Mouse (Mus musculus): ENCODE measurements around the gene Aspscr1. TPM values are rescaled to one million over a fixed set of nuclear protein-coding genes. Genes with fewer than 3 reads are reported as not detected.

Gene Aspscr1
- polyA plus RNA-seq, 1 experiment from 2014 or later, result 130 TPM

- no peaks in the 10 kb centered on the region for H3K36me3 ChIP-seq (ENCODE audit: insufficient read depth)
- no peaks in the 10 kb centered on the region for H3K4me1 ChIP-seq (ENCODE audit: insufficient read depth)
- TF ChIP-seq CTCF (IDR thresholded peaks at IDR 0.05; ENCODE audit: low read depth), result no peak
- H3K4me3 ChIP-seq (ENCODE audit: low read depth, low read length), result no peak overlapping the region
- ATAC-seq (ENCODE audit: insufficient read depth), result no peak
- no peaks in the 10 kb centered on the region for H3K27me3 ChIP-seq (ENCODE audit: insufficient read depth, low read length)
- no peak overlapping the region for H3K9ac ChIP-seq
- peak; percentile 65 for DNase-seq
- H3K27ac ChIP-seq (ENCODE audit: low read depth), result no peak overlapping the region
- no peaks in the 10 kb centered on the region for H3K9me3 ChIP-seq (ENCODE audit: low read depth, low read length)
- no peak overlapping the region for H3K4me2 ChIP-seq
- WGBS, result 53% methylated on average over 6 of the region's 6 CpGs
Measured at GRCm38 (mm10) chr11:120733521-120733920, 60.7 kb downstream of the Aspscr1 start.

GRCm38 (mm10) chr11:120736424-120736823 lies 63.7 kb downstream of the Aspscr1 start:
- no peaks in the 10 kb centered on the region for H3K9me3 ChIP-seq (ENCODE audit: low read depth, low read length)
- DNase-seq, result no peak
- no peak overlapping the region for H3K27ac ChIP-seq (ENCODE audit: low read depth)
- TF ChIP-seq CTCF (IDR thresholded peaks at IDR 0.05; ENCODE audit: low read depth), result no peak
- H3K27me3 ChIP-seq (ENCODE audit: insufficient read depth, low read length), result no peaks in the 10 kb centered on the region
- no peak overlapping the region for H3K4me2 ChIP-seq
- ATAC-seq (ENCODE audit: insufficient read depth), result no peak
- no peak overlapping the region for H3K4me3 ChIP-seq (ENCODE audit: low read depth, low read length)
- WGBS, result 62% methylated on average over 6 of the region's 6 CpGs
- no peaks in the 10 kb centered on the region for H3K4me1 ChIP-seq (ENCODE audit: insufficient read depth)
- no peaks in the 10 kb centered on the region for H3K36me3 ChIP-seq (ENCODE audit: insufficient read depth)
- no peak overlapping the region for H3K9ac ChIP-seq

- no peak for TF ChIP-seq CTCF (IDR thresholded peaks at IDR 0.05; ENCODE audit: low read depth)
- ATAC-seq (ENCODE audit: insufficient read depth) (no peak), DNase-seq (no peak)
- H3K9ac ChIP-seq, result no peak overlapping the region
- no peak overlapping the region for H3K27ac ChIP-seq (ENCODE audit: low read depth)
- no peaks in the 10 kb centered on the region for H3K27me3 ChIP-seq (ENCODE audit: insufficient read depth, low read length)
- H3K4me1 ChIP-seq (ENCODE audit: insufficient read depth), result no peaks in the 10 kb centered on the region
- no peaks in the 10 kb centered on the region for H3K9me3 ChIP-seq (ENCODE audit: low read depth, low read length)
- H3K4me2 ChIP-seq, result no peak overlapping the region
- no peak overlapping the region for H3K4me3 ChIP-seq (ENCODE audit: low read depth, low read length)
- WGBS, result 83% methylated on average over 5 of the region's 5 CpGs
- no peaks in the 10 kb centered on the region for H3K36me3 ChIP-seq (ENCODE audit: insufficient read depth)
Measured at GRCm38 (mm10) chr11:120740981-120741380, 68.2 kb downstream of the Aspscr1 start.

GRCm38 (mm10) chr11:120744121-120744701 lies 71.4 kb downstream of the Aspscr1 start:
- peak overlapping the region; percentile 80 for H3K27ac ChIP-seq (ENCODE audit: low read depth)
- H3K9ac ChIP-seq, result no peak overlapping the region
- ATAC-seq (ENCODE audit: insufficient read depth) (peak; percentile 84), DNase-seq (peak; percentile 72)
- no peaks in the 10 kb centered on the region for H3K9me3 ChIP-seq (ENCODE audit: low read depth, low read length)
- H3K36me3 ChIP-seq (ENCODE audit: insufficient read depth), result no peaks in the 10 kb centered on the region
- TF ChIP-seq CTCF (IDR thresholded peaks at IDR 0.05; ENCODE audit: low read depth), result no peak
- H3K4me1 ChIP-seq (ENCODE audit: insufficient read depth), result no peaks in the 10 kb centered on the region
- no peak overlapping the region for H3K4me3 ChIP-seq (ENCODE audit: low read depth, low read length)
- H3K4me2 ChIP-seq, result no peak overlapping the region
- WGBS, result 56% methylated on average over 7 of the region's 7 CpGs
- H3K27me3 ChIP-seq (ENCODE audit: insufficient read depth, low read length), result no peaks in the 10 kb centered on the region

GRCm38 (mm10) chr11:120747974-120748373 lies 75.2 kb downstream of the Aspscr1 start:
- ATAC-seq (ENCODE audit: insufficient read depth) (no peak), DNase-seq (no peak)
- H3K9ac ChIP-seq, result no peak overlapping the region
- H3K4me1 ChIP-seq (ENCODE audit: insufficient read depth), result no peaks in the 10 kb centered on the region
- H3K27ac ChIP-seq (ENCODE audit: low read depth), result no peak overlapping the region
- H3K4me2 ChIP-seq, result no peak overlapping the region
- no peak for TF ChIP-seq CTCF (IDR thresholded peaks at IDR 0.05; ENCODE audit: low read depth)
- H3K27me3 ChIP-seq (ENCODE audit: insufficient read depth, low read length), result no peaks in the 10 kb centered on the region
- H3K9me3 ChIP-seq (ENCODE audit: low read depth, low read length), result no peaks in the 10 kb centered on the region
- H3K4me3 ChIP-seq (ENCODE audit: low read depth, low read length), result no peak overlapping the region
- no peaks in the 10 kb centered on the region for H3K36me3 ChIP-seq (ENCODE audit: insufficient read depth)
- 72% methylated on average over 4 of the region's 4 CpGs for WGBS

GRCm38 (mm10) chr11:120749430-120749829 lies 76.7 kb downstream of the Aspscr1 start:
- no peak overlapping the region for H3K27ac ChIP-seq (ENCODE audit: low read depth)
- no peaks in the 10 kb centered on the region for H3K4me1 ChIP-seq (ENCODE audit: insufficient read depth)
- H3K9me3 ChIP-seq (ENCODE audit: low read depth, low read length), result no peaks in the 10 kb centered on the region
- DNase-seq (peak; percentile 52), ATAC-seq (ENCODE audit: insufficient read depth) (no peak)
- no peaks in the 10 kb centered on the region for H3K36me3 ChIP-seq (ENCODE audit: insufficient read depth)
- TF ChIP-seq CTCF (IDR thresholded peaks at IDR 0.05; ENCODE audit: low read depth), result peak; percentile 54
- no peak overlapping the region for H3K4me2 ChIP-seq
- H3K9ac ChIP-seq, result no peak overlapping the region
- 59% methylated on average over 8 of the region's 8 CpGs for WGBS
- H3K27me3 ChIP-seq (ENCODE audit: insufficient read depth, low read length), result no peaks in the 10 kb centered on the region
- H3K4me3 ChIP-seq (ENCODE audit: low read depth, low read length), result no peak overlapping the region

GRCm38 (mm10) chr11:120751606-120752005 lies 78.8 kb downstream of the Aspscr1 start:
- Histone ChIP-seq H3K4me1 (ENCODE audit: insufficient read depth) (no peaks in the 10 kb centered on the region), H3K9me3 (ENCODE audit: low read depth, low read length) (no peaks in the 10 kb centered on the region), H3K4me2 (no peak overlapping the region), H3K27ac (ENCODE audit: low read depth) (no peak overlapping the region), H3K9ac (no peak overlapping the region), H3K27me3 (ENCODE audit: insufficient read depth, low read length) (no peaks in the 10 kb centered on the region), H3K36me3 (ENCODE audit: insufficient read depth) (no peaks in the 10 kb centered on the region), H3K4me3 (ENCODE audit: low read depth, low read length) (no peak overlapping the region)
- TF ChIP-seq CTCF (IDR thresholded peaks at IDR 0.05; ENCODE audit: low read depth), result no peak
- WGBS, result 43% methylated on average over 4 of the region's 4 CpGs
- no peak for DNase-seq
- no peak for ATAC-seq (ENCODE audit: insufficient read depth)

Small RNAs within 50 kb of the gene (microRNA-seq; reads per million reads assigned to microRNA genes)
- gene Mir6936 (ENCODE audit: borderline number of aligned reads), result 1.2 reads per million

Other genes starting within 250 kb of the Aspscr1 start
- gene Nploc4, start 235.3 kb upstream of the Aspscr1 start, polyA plus RNA-seq (2014; fragmentation: Nextera tagmentation; extraction: Ambion mirVana), result 42.1 and 51.4 TPM in 2 replicates
- not detected in 2 replicates for gene Tspan10, start 230.3 kb upstream of the Aspscr1 start, polyA plus RNA-seq (2014; fragmentation: Nextera tagmentation; extraction: Ambion mirVana)
- gene Pde6g, start 219.5 kb upstream of the Aspscr1 start, polyA plus RNA-seq (2014; fragmentation: Nextera tagmentation; extraction: Ambion mirVana), result 0.18 TPM in 1 of 2 replicates, not detected in the other
- 10.9 and 11.2 TPM in 2 replicates for gene Oxld1, start 214.9 kb upstream of the Aspscr1 start, polyA plus RNA-seq (2014; fragmentation: Nextera tagmentation; extraction: Ambion mirVana)
- 32.2 and 34.6 TPM in 2 replicates for gene Ccdc137, start 214.9 kb upstream of the Aspscr1 start, polyA plus RNA-seq (2014; fragmentation: Nextera tagmentation; extraction: Ambion mirVana)
- 42.9 and 44.4 TPM in 2 replicates for gene Arl16, start 205.4 kb upstream of the Aspscr1 start, polyA plus RNA-seq (2014; fragmentation: Nextera tagmentation; extraction: Ambion mirVana)
- 150 and 162 TPM in 2 replicates for gene Mrpl12, start 188.4 kb upstream of the Aspscr1 start, polyA plus RNA-seq (2014; fragmentation: Nextera tagmentation; extraction: Ambion mirVana)
- gene Slc25a10, start 181.1 kb upstream of the Aspscr1 start, polyA plus RNA-seq (2014; fragmentation: Nextera tagmentation; extraction: Ambion mirVana), result 68.9 and 71.3 TPM in 2 replicates
- gene Gcgr, start 142.3 kb upstream of the Aspscr1 start, polyA plus RNA-seq (2014; fragmentation: Nextera tagmentation; extraction: Ambion mirVana), result 0.59 and 1.4 TPM in 2 replicates
- gene Mcrip1, start 123.2 kb upstream of the Aspscr1 start, polyA plus RNA-seq (2014; fragmentation: Nextera tagmentation; extraction: Ambion mirVana), result 226 and 229 TPM in 2 replicates
- gene Ppp1r27, start 121.8 kb upstream of the Aspscr1 start, polyA plus RNA-seq (2014; fragmentation: Nextera tagmentation; extraction: Ambion mirVana), result not detected in 2 replicates
- gene P4hb, start 99.7 kb upstream of the Aspscr1 start, polyA plus RNA-seq (2014; fragmentation: Nextera tagmentation; extraction: Ambion mirVana), result 872 and 897 TPM in 2 replicates
- 717 and 734 TPM in 2 replicates for gene Arhgdia, start 91.3 kb upstream of the Aspscr1 start, polyA plus RNA-seq (2014; fragmentation: Nextera tagmentation; extraction: Ambion mirVana)
- gene Alyref, start 74.6 kb upstream of the Aspscr1 start, polyA plus RNA-seq (2014; fragmentation: Nextera tagmentation; extraction: Ambion mirVana), result 617 and 627 TPM in 2 replicates
- gene Anapc11, start 74.6 kb upstream of the Aspscr1 start, polyA plus RNA-seq (2014; fragmentation: Nextera tagmentation; extraction: Ambion mirVana), result 229 and 237 TPM in 2 replicates
- gene Npb, start 64.5 kb upstream of the Aspscr1 start, polyA plus RNA-seq (2014; fragmentation: Nextera tagmentation; extraction: Ambion mirVana), result 0.89 and 1.3 TPM in 2 replicates
- 95.3 and 99.5 TPM in 2 replicates for gene Pcyt2, start 55.0 kb upstream of the Aspscr1 start, polyA plus RNA-seq (2014; fragmentation: Nextera tagmentation; extraction: Ambion mirVana)
- 26.1 and 33.1 TPM in 2 replicates for gene Sirt7, start 47.7 kb upstream of the Aspscr1 start, polyA plus RNA-seq (2014; fragmentation: Nextera tagmentation; extraction: Ambion mirVana)
- gene Mafg, start 39.4 kb upstream of the Aspscr1 start, polyA plus RNA-seq (2014; fragmentation: Nextera tagmentation; extraction: Ambion mirVana), result 25.3 and 28.6 TPM in 2 replicates
- gene Pycr1, start 29.2 kb upstream of the Aspscr1 start, polyA plus RNA-seq (2014; fragmentation: Nextera tagmentation; extraction: Ambion mirVana), result 29.0 and 29.8 TPM in 2 replicates
- 1.1 TPM in 1 of 2 replicates, not detected in the other for gene Myadml2, start 24.8 kb upstream of the Aspscr1 start, polyA plus RNA-seq (2014; fragmentation: Nextera tagmentation; extraction: Ambion mirVana)
- gene Notum, start 11.8 kb upstream of the Aspscr1 start, polyA plus RNA-seq (2014; fragmentation: Nextera tagmentation; extraction: Ambion mirVana), result 3.9 and 5.3 TPM in 2 replicates
- 168 and 173 TPM in 2 replicates for gene Cenpx, start 40.8 kb downstream of the Aspscr1 start, polyA plus RNA-seq (2014; fragmentation: Nextera tagmentation; extraction: Ambion mirVana)
- 44.1 and 46.1 TPM in 2 replicates for gene Lrrc45, start 41.0 kb downstream of the Aspscr1 start, polyA plus RNA-seq (2014; fragmentation: Nextera tagmentation; extraction: Ambion mirVana)
- gene Rac3, start 48.5 kb downstream of the Aspscr1 start, polyA plus RNA-seq (2014; fragmentation: Nextera tagmentation; extraction: Ambion mirVana), result 10.3 and 10.7 TPM in 2 replicates
- gene Dcxr, start 54.3 kb downstream of the Aspscr1 start, polyA plus RNA-seq (2014; fragmentation: Nextera tagmentation; extraction: Ambion mirVana), result 27.2 and 29.7 TPM in 2 replicates
- 14.7 and 19.6 TPM in 2 replicates for gene Cbr2, start 59.1 kb downstream of the Aspscr1 start, polyA plus RNA-seq (2014; fragmentation: Nextera tagmentation; extraction: Ambion mirVana)
- 5.3 and 7.3 TPM in 2 replicates for gene Hmga1b, start 89.8 kb downstream of the Aspscr1 start, polyA plus RNA-seq (2014; fragmentation: Nextera tagmentation; extraction: Ambion mirVana)
- 33.0 and 34.0 TPM in 2 replicates for gene Rfng, start 111.2 kb downstream of the Aspscr1 start, polyA plus RNA-seq (2014; fragmentation: Nextera tagmentation; extraction: Ambion mirVana)
- gene Gps1, start 111.3 kb downstream of the Aspscr1 start, polyA plus RNA-seq (2014; fragmentation: Nextera tagmentation; extraction: Ambion mirVana), result 240 and 257 TPM in 2 replicates
- 77.2 and 87.4 TPM in 2 replicates for gene Dus1l, start 123.4 kb downstream of the Aspscr1 start, polyA plus RNA-seq (2014; fragmentation: Nextera tagmentation; extraction: Ambion mirVana)
- 83.3 and 95.5 TPM in 2 replicates for gene Fasn, start 151.6 kb downstream of the Aspscr1 start, polyA plus RNA-seq (2014; fragmentation: Nextera tagmentation; extraction: Ambion mirVana)